Mouse (Mus musculus) limb, embryonic 10.5 days (tissue): ENCODE results near the gene Elmod3. TPM values are rescaled to one million over a fixed set of nuclear protein-coding genes. Genes with fewer than 3 reads are reported as not detected.
"Not testable (repeated sequence)": the region's sequence is repeated elsewhere in the genome, so short reads cannot be mapped to it uniquely, and the experiment has no call there.

ENCODE experiments used
- DNase-seq: peaks from one replicate; pipeline ENCODE4 v3.0.0-alpha.2; 2017; ENCODE audit warnings: low spot score
- H3K27ac ChIP-seq: fragments of 300-500 bp; sonication (generic); 2 replicates; pipeline ENCODE4 v1.5.1; 2016; ENCODE audit warnings: mild to moderate bottlenecking
- H3K27me3 ChIP-seq: fragments of 300-500 bp; sonication (generic); 2 replicates; pipeline ENCODE4 v1.6.1; 2016; ENCODE audit warnings: low read depth, mild to moderate bottlenecking; ENCODE audit not compliant: poor library complexity, severe bottlenecking
- H3K36me3 ChIP-seq: fragments of 300-500 bp; sonication (generic); 2 replicates; pipeline ENCODE4 v1.6.1; 2016; ENCODE audit warnings: mild to moderate bottlenecking, moderate library complexity
- H3K4me1 ChIP-seq: fragments of 300-500 bp; sonication (generic); 2 replicates; pipeline ENCODE4 v1.6.1; 2016
- H3K4me3 ChIP-seq: fragments of 300-500 bp; sonication (generic); 2 replicates; pipeline ENCODE4 v1.5.1; 2016; ENCODE audit warnings: mild to moderate bottlenecking, moderate library complexity
- H3K9me3 ChIP-seq: fragments of 300-500 bp; sonication (generic); replicated peaks from 2 replicates; pipeline ENCODE4 v1.6.1; 2016; ENCODE audit warnings: mild to moderate bottlenecking
- WGBS: fragments of 180-500 bp; shearing (Covaris S2); methylation state at CpG from one replicate; pipeline ENCODE4 v1.1.7; 2016; 5-methylcytosine and 5-hydroxymethylcytosine counted together
- polyA plus RNA-seq: library from polyadenylated mRNA; unstranded; fragments of >200 nt; fragmentation: Nextera tagmentation; extraction: Ambion mirVana; gene quantifications from 2 replicates; pipeline ENCODE4 v1.2.1, GENCODE M21; 2016

The Elmod3 gene
- polyA plus RNA-seq, 1 experiment from 2014 or later: 14.6 TPM

GRCm38 (mm10) chr6:72534035-72534809 is 64.0 kb downstream of the Elmod3 start:
- Histone ChIP-seq H3K4me3 (no peak overlapping the region), H3K36me3 (no peaks in the 10 kb centered on the region), H3K27ac (peak overlapping the region; percentile 72), H3K9me3 (no peaks in the 10 kb centered on the region), H3K27me3 (no peaks in the 10 kb centered on the region), H3K4me1 (peaks cover 46% of the 10 kb centered on the region)
- WGBS: 34% methylated on average over 9 of the region's 9 CpGs
- peak; percentile 77 for DNase-seq

DNA sequence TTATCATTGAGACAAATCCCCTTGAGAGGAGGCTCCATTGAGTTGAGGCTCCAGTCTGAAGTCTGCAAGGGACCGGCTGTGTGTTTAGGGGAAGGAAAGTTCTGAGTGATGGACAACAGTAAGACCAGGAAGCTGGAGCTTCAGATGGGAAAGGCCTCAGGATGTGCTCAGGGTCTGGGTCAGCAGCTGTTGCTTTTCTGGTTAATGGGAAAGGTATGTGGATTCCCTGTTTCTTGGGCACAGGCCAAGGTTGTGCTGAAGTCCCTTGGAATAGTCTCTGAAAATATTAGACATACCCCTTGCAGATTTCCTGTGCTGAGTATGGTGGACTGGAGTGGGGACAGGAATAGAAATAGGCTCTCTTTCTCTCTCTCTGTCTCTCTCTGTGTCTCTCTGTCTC is 64.7 kb downstream of the Elmod3 start:
- H3K36me3 ChIP-seq, H3K27me3 ChIP-seq, H3K9me3 ChIP-seq, DNase-seq, H3K4me3 ChIP-seq: not testable (repeated sequence)
- H3K4me1 ChIP-seq: peaks cover 41% of the 10 kb centered on the region
- peak overlapping the region; percentile 59; the same call in 1 of the 2 replicates for H3K27ac ChIP-seq
- 84% methylated on average over 1 of the region's 1 CpGs for WGBS

GRCm38 (mm10) chr6:72532580-72532979 is 65.6 kb downstream of the Elmod3 start:
- H3K27ac ChIP-seq: peak overlapping the region; percentile 51
- WGBS: 74% methylated on average over 4 of the region's 4 CpGs
- no peaks in the 10 kb centered on the region for H3K27me3 ChIP-seq
- DNase-seq: no peak
- H3K4me3 ChIP-seq: no peak overlapping the region
- H3K36me3 ChIP-seq: no peaks in the 10 kb centered on the region
- peaks cover 32% of the 10 kb centered on the region for H3K4me1 ChIP-seq
- H3K9me3 ChIP-seq: no peaks in the 10 kb centered on the region

GRCm38 (mm10) chr6:72528410-72529151 is 69.6 kb downstream of the Elmod3 start:
- no peak overlapping the region for H3K4me3 ChIP-seq
- H3K4me1 ChIP-seq: peaks cover 12% of the 10 kb centered on the region; the same call in 1 of the 2 replicates
- WGBS: 86% methylated on average over 10 of the region's 10 CpGs
- DNase-seq: no peak
- H3K9me3 ChIP-seq: no peaks in the 10 kb centered on the region
- H3K36me3 ChIP-seq: no peaks in the 10 kb centered on the region
- no peak overlapping the region for H3K27ac ChIP-seq
- H3K27me3 ChIP-seq: no peaks in the 10 kb centered on the region

DNA sequence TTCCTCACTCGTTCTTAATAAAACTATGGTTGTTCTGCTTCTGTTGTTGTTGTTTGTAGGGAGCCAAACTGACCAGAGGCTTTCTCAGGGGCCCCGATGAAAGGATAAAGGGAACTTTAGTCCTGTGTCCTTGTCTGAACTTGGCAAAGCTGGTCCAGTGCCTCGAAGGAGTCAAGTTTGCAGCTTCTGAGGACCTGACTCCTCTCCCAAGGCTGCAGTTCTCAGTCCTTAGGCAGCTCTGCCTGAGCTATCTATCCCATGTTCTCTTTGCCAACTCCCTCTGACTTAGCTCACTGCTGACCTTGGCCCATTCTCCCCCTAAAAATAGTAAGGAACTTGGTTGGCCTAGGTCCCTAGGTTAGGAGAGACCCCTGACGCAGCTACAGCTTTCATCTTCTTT is 71.1 kb downstream of the Elmod3 start:
- Histone ChIP-seq H3K36me3 (no peaks in the 10 kb centered on the region), H3K4me3 (no peak overlapping the region), H3K9me3 (no peaks in the 10 kb centered on the region), H3K27me3 (no peaks in the 10 kb centered on the region), H3K4me1 (no peaks in the 10 kb centered on the region), H3K27ac (no peak overlapping the region)
- no peak for DNase-seq
- WGBS: 88% methylated on average over 4 of the region's 4 CpGs

DNA sequence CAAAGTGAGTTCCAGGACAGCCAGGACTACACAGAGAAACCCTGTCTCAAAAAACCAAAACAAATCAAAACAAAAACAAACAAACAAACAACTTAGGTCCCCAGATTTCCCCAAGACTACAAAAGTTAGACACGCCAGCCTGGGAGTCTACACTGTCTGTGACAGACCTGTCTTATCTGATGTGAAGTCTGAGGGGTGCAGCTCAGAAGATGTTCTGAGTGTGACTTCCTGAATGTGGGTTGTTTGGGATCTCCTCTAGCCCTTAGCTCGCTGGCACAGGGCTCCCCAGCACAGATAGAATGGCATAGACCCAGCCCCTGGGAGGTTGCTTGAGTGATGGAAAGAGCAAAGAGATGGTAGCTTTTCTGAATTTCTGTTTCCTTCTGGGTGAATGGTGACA is 74.1 kb downstream of the Elmod3 start:
- H3K36me3 ChIP-seq: no peaks in the 10 kb centered on the region
- no peaks in the 10 kb centered on the region for H3K9me3 ChIP-seq
- no peak overlapping the region for H3K27ac ChIP-seq
- 85% methylated on average over 2 of the region's 2 CpGs for WGBS
- H3K4me1 ChIP-seq: peaks cover 14% of the 10 kb centered on the region
- no peak overlapping the region for H3K4me3 ChIP-seq
- H3K27me3 ChIP-seq: no peaks in the 10 kb centered on the region
- no peak for DNase-seq

- Histone ChIP-seq H3K36me3 (no peaks in the 10 kb centered on the region), H3K4me1 (peaks cover 21% of the 10 kb centered on the region), H3K4me3 (no peak overlapping the region), H3K27me3 (no peaks in the 10 kb centered on the region), H3K27ac (no peak overlapping the region), H3K9me3 (no peaks in the 10 kb centered on the region)
- 75% methylated on average over 4 of the region's 4 CpGs for WGBS
- DNase-seq: no peak
Observed at GRCm38 (mm10) chr6:72523222-72523621, 75.0 kb downstream of the Elmod3 start.

DNA sequence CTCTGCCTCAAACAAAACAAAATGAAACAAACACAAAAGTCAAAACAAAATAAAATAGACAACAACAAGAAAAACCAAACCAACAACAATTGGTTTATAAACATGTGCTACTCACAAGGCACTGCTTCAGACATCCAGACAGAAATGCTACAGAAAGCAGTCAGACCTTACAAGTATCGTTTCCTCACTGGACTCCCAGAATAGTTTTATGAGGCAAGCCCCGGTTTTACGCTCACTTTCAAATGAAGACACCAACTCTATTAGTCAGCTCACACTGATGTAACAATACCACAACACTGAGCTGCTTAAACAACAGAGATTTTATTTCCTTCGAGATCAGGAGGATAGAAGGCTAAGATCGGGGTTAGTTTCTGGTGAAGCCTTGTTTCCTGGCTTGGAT is 75.9 kb downstream of the Elmod3 start:
- Histone ChIP-seq H3K27ac (no peak overlapping the region), H3K4me1 (peaks cover 21% of the 10 kb centered on the region), H3K4me3 (no peak overlapping the region), H3K9me3 (no peaks in the 10 kb centered on the region), H3K27me3 (no peaks in the 10 kb centered on the region), H3K36me3 (no peaks in the 10 kb centered on the region)
- WGBS: 82% methylated on average over 5 of the region's 5 CpGs
- no peak for DNase-seq

GRCm38 (mm10) chr6:72521607-72522006 is 76.6 kb downstream of the Elmod3 start, which contains the start of gene Sh2d6:
Gene Sh2d6, minus strand, starts transcription at chr6:72521707.
- no peaks in the 10 kb centered on the region for H3K27me3 ChIP-seq
- H3K27ac ChIP-seq: peak within 1 kb of the TSS; percentile 78; the same call in 1 of the 2 replicates
- WGBS: 90% methylated on average over 5 of the region's 5 CpGs
- H3K9me3 ChIP-seq: no peaks in the 10 kb centered on the region
- H3K4me1 ChIP-seq: peaks cover 21% of the 10 kb centered on the region
- no peaks in the 10 kb centered on the region for H3K36me3 ChIP-seq
- H3K4me3 ChIP-seq: no peak within 1 kb of the TSS
- no peak for DNase-seq

GRCm38 (mm10) chr6:72520904-72521303 is 77.3 kb downstream of the Elmod3 start:
- DNase-seq: no peak
- Histone ChIP-seq H3K4me3 (no peak overlapping the region), H3K27ac (no peak overlapping the region), H3K27me3 (no peaks in the 10 kb centered on the region), H3K4me1 (peaks cover 21% of the 10 kb centered on the region), H3K9me3 (no peaks in the 10 kb centered on the region), H3K36me3 (no peaks in the 10 kb centered on the region)
- 89% methylated on average over 5 of the region's 5 CpGs for WGBS

- Histone ChIP-seq H3K27ac (peak overlapping the region; percentile 78), H3K36me3 (no peaks in the 10 kb centered on the region), H3K4me1 (peaks cover 21% of the 10 kb centered on the region), H3K4me3 (peak overlapping the region; percentile 5; the same call in 1 of the 2 replicates), H3K9me3 (no peaks in the 10 kb centered on the region), H3K27me3 (no peaks in the 10 kb centered on the region)
- 24% methylated on average over 10 of the region's 10 CpGs for WGBS
- peak; percentile 57 for DNase-seq
Observed at GRCm38 (mm10) chr6:72519892-72520663, 78.1 kb downstream of the Elmod3 start.

- no peaks in the 10 kb centered on the region for H3K27me3 ChIP-seq
- peak overlapping the region; percentile 78 for H3K27ac ChIP-seq
- 29% methylated on average over 8 of the region's 8 CpGs for WGBS
- H3K4me3 ChIP-seq: no peak overlapping the region; the same call in 1 of the 2 replicates
- no peak for DNase-seq
- no peaks in the 10 kb centered on the region for H3K36me3 ChIP-seq
- H3K4me1 ChIP-seq: peaks cover 21% of the 10 kb centered on the region
- H3K9me3 ChIP-seq: no peaks in the 10 kb centered on the region
Observed at GRCm38 (mm10) chr6:72519303-72519702, 78.9 kb downstream of the Elmod3 start.
